8 mouse cellular contexts compared by ENCODE assay signal in the genomic region with DNA sequence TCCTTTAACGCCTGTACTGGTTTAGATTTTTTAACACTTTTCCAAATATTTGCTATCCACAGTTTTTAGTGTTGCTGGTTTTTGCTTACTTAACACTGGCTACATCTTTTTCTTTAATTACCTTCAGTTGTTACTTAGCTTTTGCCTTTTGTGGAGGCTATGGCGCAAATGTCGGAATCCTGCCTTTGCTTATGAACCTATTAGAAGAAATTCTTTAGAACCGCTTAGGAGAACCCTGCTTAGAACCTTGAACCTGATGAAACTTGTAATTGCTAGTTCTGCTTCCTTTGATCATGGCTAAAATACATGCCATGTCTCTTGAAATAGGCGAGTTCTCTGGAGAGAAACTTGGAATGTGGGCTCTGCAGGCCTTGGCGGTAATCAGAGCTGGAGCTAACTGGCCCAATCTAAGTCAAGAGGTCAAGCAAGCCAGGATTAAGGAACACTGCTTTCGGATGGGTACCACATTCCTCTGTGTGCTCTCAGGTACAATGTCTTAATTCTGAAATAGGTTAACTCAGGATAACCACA. TPM values are rescaled to one million over a fixed set of nuclear protein-coding genes. Genes with fewer than 3 reads are reported as not detected.
DNase-seq lines count a peak whose midpoint lies in the region; ATAC-seq lines count a peak whose summit lies in the region.

No protein-coding gene starts in this region.

- no peak for ATAC-seq in heart, embryonic 11.5 days (replicated peaks; ENCODE audit: insufficient number of reproducible peaks, low FRiP score, low TSS enrichment)
- no peak for ATAC-seq in hindbrain, embryonic 14.5 days (ENCODE audit: low FRiP score)
- ATAC-seq in midbrain, embryonic 16.5 days: no peak
- ATAC-seq in megakaryocyte-erythroid progenitor cell, adult 5-6 weeks (replicated peaks; ENCODE audit: low FRiP score, low TSS enrichment, poor library complexity, severe bottlenecking): no peak

- H3K9me3 ChIP-seq in heart, embryonic 11.5 days (replicated peaks; ENCODE audit: control insufficient read depth, low read length): no peaks in the 10 kb centered on the region
- H3K9me3 ChIP-seq in hindbrain, embryonic 14.5 days (ENCODE audit: control insufficient read depth, low read length): no peaks in the 10 kb centered on the region
- no peaks in the 10 kb centered on the region for H3K9me3 ChIP-seq in midbrain, embryonic 16.5 days (replicated peaks; ENCODE audit: control insufficient read depth, low read length, poor library complexity, severe bottlenecking)

- peak overlapping the region; percentile 84 for H3K27ac ChIP-seq in heart, embryonic 11.5 days (ENCODE audit: low read depth, low read length)
- peak overlapping the region; percentile 67 for H3K27ac ChIP-seq in hindbrain, embryonic 14.5 days
- no peak overlapping the region; the same call in 1 of the 2 replicates for H3K27ac ChIP-seq in midbrain, embryonic 16.5 days (ENCODE audit: low read length)

- H3K4me2 ChIP-seq in heart, embryonic 11.5 days: peak overlapping the region; percentile 68
- peak overlapping the region; percentile 67 for H3K4me2 ChIP-seq in hindbrain, embryonic 14.5 days (replicated peaks)
- H3K4me2 ChIP-seq in midbrain, embryonic 16.5 days (ENCODE audit: low read length): peak overlapping the region; percentile 78

- no peaks in the 10 kb centered on the region for H3K27me3 ChIP-seq in heart, embryonic 11.5 days (ENCODE audit: control insufficient read depth, insufficient read depth, low read length)
- no peaks in the 10 kb centered on the region for H3K27me3 ChIP-seq in hindbrain, embryonic 14.5 days (ENCODE audit: control insufficient read depth, insufficient read depth, low read length)
- no peaks in the 10 kb centered on the region for H3K27me3 ChIP-seq in midbrain, embryonic 16.5 days (ENCODE audit: control insufficient read depth, insufficient read depth, low read depth, low read length)

- DNase-seq in heart, postnatal 25 days (ENCODE audit: low spot score): no peak
- DNase-seq in c-Kit-positive CD71-positive TER-119-positive erythroid progenitor cells, embryonic 14.5 days (ENCODE audit: low spot score): peak; percentile 68
- DNase-seq in hindbrain, embryonic 14.5 days (ENCODE audit: low spot score): no peak
- no peak for DNase-seq in B cell, adult 2 months
- no peak for DNase-seq in frontal cortex, postnatal 25 days (ENCODE audit: low spot score in 2 of 2)

- H3K9ac ChIP-seq in heart, embryonic 11.5 days (ENCODE audit: low read depth, low read length): peak overlapping the region; percentile 76
- peak overlapping the region; percentile 71 for H3K9ac ChIP-seq in hindbrain, embryonic 14.5 days
- H3K9ac ChIP-seq in midbrain, embryonic 16.5 days (ENCODE audit: low read depth, low read length): no peak overlapping the region; the same call in 1 of the 2 replicates

- WGBS in heart, embryonic 11.5 days (ENCODE audit: insufficient replicate concordance): 13% methylated on average over 7 of the region's 7 CpGs
- WGBS in hindbrain, embryonic 14.5 days: 6% methylated on average over 7 of the region's 7 CpGs
- WGBS in midbrain, embryonic 16.5 days: 8% methylated on average over 7 of the region's 7 CpGs

- intact Hi-C loops in heart, postnatal 25 days (cut with DNase I): no loop called here

- H3K4me1 ChIP-seq in heart, embryonic 11.5 days (ENCODE audit: control insufficient read depth, insufficient read depth, low read length): peaks cover 8% of the 10 kb centered on the region; the same call in 1 of the 2 replicates
- peaks cover 29% of the 10 kb centered on the region for H3K4me1 ChIP-seq in hindbrain, embryonic 14.5 days (replicated peaks; ENCODE audit: control insufficient read depth, insufficient read depth, low read length)
- H3K4me1 ChIP-seq in midbrain, embryonic 16.5 days (ENCODE audit: control insufficient read depth, insufficient read depth, low read length): peaks cover 27% of the 10 kb centered on the region

- no peaks in the 10 kb centered on the region for H3K36me3 ChIP-seq in heart, embryonic 11.5 days (ENCODE audit: control insufficient read depth, insufficient read depth, low read length)
- no peaks in the 10 kb centered on the region for H3K36me3 ChIP-seq in hindbrain, embryonic 14.5 days (replicated peaks; ENCODE audit: control insufficient read depth, insufficient read depth)
- H3K36me3 ChIP-seq in midbrain, embryonic 16.5 days (ENCODE audit: control insufficient read depth, insufficient read depth, low read length): no peaks in the 10 kb centered on the region

- peak overlapping the region; percentile 45 for H3K4me3 ChIP-seq in heart, embryonic 11.5 days (ENCODE audit: low read depth, low read length)
- peak overlapping the region; percentile 35 for H3K4me3 ChIP-seq in hindbrain, embryonic 14.5 days (replicated peaks; ENCODE audit: low read length)
- peak overlapping the region; percentile 40 for H3K4me3 ChIP-seq in midbrain, embryonic 16.5 days (ENCODE audit: low read depth, low read length)

RNA-seq across cellular contexts. Expression of a gene that starts 0.9 kb away (rescaled TPM):
- 2.9 and 4.6 TPM in 2 replicates for polyA plus RNA-seq in heart, embryonic 11.5 days (2014; fragmentation: Nextera tagmentation; extraction: Ambion mirVana)
- total RNA-seq in heart, postnatal 25 days (2021): 1 to 10 TPM; 3.4 to 3.6 TPM
- polyA plus RNA-seq in hindbrain, embryonic 14.5 days (2014; fragmentation: Nextera tagmentation; extraction: Ambion mirVana): 1.4 and 2.2 TPM in 2 replicates
- polyA plus RNA-seq in midbrain, embryonic 16.5 days (2015; fragmentation: Nextera tagmentation; extraction: Ambion mirVana): 0.53 and 0.60 TPM in 2 replicates
- total RNA-seq in megakaryocyte-erythroid progenitor cell, adult 5-6 weeks (2014; fragmentation: Nextera tagmentation): 123 and 185 TPM in 2 replicates
- 84.0 and 189 TPM in 2 replicates for total RNA-seq in megakaryocyte-erythroid progenitor cell, adult 5-6 weeks (2017)

RNA-seq across cellular contexts. Expression of a gene that starts 2.2 kb away (rescaled TPM):
- 0.44 and 1.3 TPM in 2 replicates for polyA plus RNA-seq in heart, embryonic 11.5 days (2014; fragmentation: Nextera tagmentation; extraction: Ambion mirVana)
- 1 to 10 TPM; 2.4 to 4.8 TPM for total RNA-seq in heart, postnatal 25 days (2021)
- 0.77 TPM in 1 of 2 replicates, not detected in the other for polyA plus RNA-seq in hindbrain, embryonic 14.5 days (2014; fragmentation: Nextera tagmentation; extraction: Ambion mirVana)
- not detected in 2 replicates for polyA plus RNA-seq in midbrain, embryonic 16.5 days (2015; fragmentation: Nextera tagmentation; extraction: Ambion mirVana)
- 1.4 and 11.1 TPM in 2 replicates for total RNA-seq in megakaryocyte-erythroid progenitor cell, adult 5-6 weeks (2014; fragmentation: Nextera tagmentation)
- 1,263 and 1,317 TPM in 2 replicates for total RNA-seq in megakaryocyte-erythroid progenitor cell, adult 5-6 weeks (2017)

RNA-seq across cellular contexts. Expression of a gene that starts 2.4 kb away (rescaled TPM):
- polyA plus RNA-seq in heart, embryonic 11.5 days (2014; fragmentation: Nextera tagmentation; extraction: Ambion mirVana): 1.3 and 2.6 TPM in 2 replicates
- 10 to 100 TPM; 16.8 to 17.6 TPM for total RNA-seq in heart, postnatal 25 days (2021)
- 0.91 and 1.8 TPM in 2 replicates for polyA plus RNA-seq in hindbrain, embryonic 14.5 days (2014; fragmentation: Nextera tagmentation; extraction: Ambion mirVana)
- polyA plus RNA-seq in midbrain, embryonic 16.5 days (2015; fragmentation: Nextera tagmentation; extraction: Ambion mirVana): not detected in 2 replicates
- total RNA-seq in megakaryocyte-erythroid progenitor cell, adult 5-6 weeks (2014; fragmentation: Nextera tagmentation): 342 and 512 TPM in 2 replicates
- total RNA-seq in megakaryocyte-erythroid progenitor cell, adult 5-6 weeks (2017): 329 and 662 TPM in 2 replicates

RNA-seq across cellular contexts. Expression of a gene that starts 5.0 kb away (rescaled TPM):
- polyA plus RNA-seq in heart, embryonic 11.5 days (2014; fragmentation: Nextera tagmentation; extraction: Ambion mirVana): 42.3 and 51.7 TPM in 2 replicates
- 10 to 100 TPM; 54.4 to 63.1 TPM for total RNA-seq in heart, postnatal 25 days (2021)
- polyA plus RNA-seq in hindbrain, embryonic 14.5 days (2014; fragmentation: Nextera tagmentation; extraction: Ambion mirVana): 29.1 and 37.2 TPM in 2 replicates
- polyA plus RNA-seq in midbrain, embryonic 16.5 days (2015; fragmentation: Nextera tagmentation; extraction: Ambion mirVana): 21.8 and 27.6 TPM in 2 replicates
- total RNA-seq in megakaryocyte-erythroid progenitor cell, adult 5-6 weeks (2014; fragmentation: Nextera tagmentation): 470 and 507 TPM in 2 replicates
- total RNA-seq in megakaryocyte-erythroid progenitor cell, adult 5-6 weeks (2017): 756 and 1,171 TPM in 2 replicates

RNA-seq across cellular contexts. Expression of a gene that starts 5.2 kb away (rescaled TPM):
- polyA plus RNA-seq in heart, embryonic 11.5 days (2014; fragmentation: Nextera tagmentation; extraction: Ambion mirVana): 2.3 and 6.5 TPM in 2 replicates
- 10 to 100 TPM; 28.4 to 48.1 TPM for total RNA-seq in heart, postnatal 25 days (2021)
- polyA plus RNA-seq in hindbrain, embryonic 14.5 days (2014; fragmentation: Nextera tagmentation; extraction: Ambion mirVana): 0.94 and 2.3 TPM in 2 replicates
- 0.36 and 0.86 TPM in 2 replicates for polyA plus RNA-seq in midbrain, embryonic 16.5 days (2015; fragmentation: Nextera tagmentation; extraction: Ambion mirVana)
- total RNA-seq in megakaryocyte-erythroid progenitor cell, adult 5-6 weeks (2014; fragmentation: Nextera tagmentation): 386 and 627 TPM in 2 replicates
- total RNA-seq in megakaryocyte-erythroid progenitor cell, adult 5-6 weeks (2017): 891 and 1,210 TPM in 2 replicates
